Mouse (Mus musculus) heart, postnatal 25 days (tissue): ENCODE measurements around the gene Adam22. TPM values are rescaled to one million over a fixed set of nuclear protein-coding genes. Genes with fewer than 3 reads are reported as not detected.

Experiments
- DNase-seq: peaks from one replicate; pipeline ENCODE4 v3.0.0; 2022; ENCODE audit warnings: low spot score
- intact Hi-C: fragments of 180-260 bp; cut with DNase I; formaldehyde crosslinking; loops from one replicate; pipeline ENCODE4 v1.15.1; 2025
- total RNA-seq, 2 experiments: library from RNA; stranded (reverse); gene quantifications; 2 replicates each; pipeline ENCODE4 v1.2.3; 2021

Gene Adam22
- total RNA-seq, 2 experiments from 2014 or later = 3.0 to 3.8 TPM

- DNase-seq = no peak
- intact Hi-C loops = no loop called here
Observed at GRCm38 (mm10) chr5:8341676-8342075, 26.3 kb downstream of the Adam22 start.

- no peak for DNase-seq
- intact Hi-C loops = no loop called here
Observed at GRCm38 (mm10) chr5:8327645-8328269, 40.2 kb downstream of the Adam22 start.

GRCm38 (mm10) chr5:8326671-8327070 is 41.3 kb downstream of the Adam22 start:
- no peak for DNase-seq
- intact Hi-C loops = no loop called here

GRCm38 (mm10) chr5:8312324-8312723 is 55.6 kb downstream of the Adam22 start:
- intact Hi-C loops = no loop called here

GRCm38 (mm10) chr5:8310907-8311306 is 57.1 kb downstream of the Adam22 start:
- no peak for DNase-seq

More at GRCm38 (mm10) chr5:8312324-8312723, 55.6 kb downstream of the Adam22 start:
- no peak for DNase-seq

GRCm38 (mm10) chr5:8297719-8298419 is 70.1 kb downstream of the Adam22 start:
- no peak for DNase-seq
- intact Hi-C loops = no loop called here

More at GRCm38 (mm10) chr5:8310907-8311306, 57.1 kb downstream of the Adam22 start:
- intact Hi-C loops = no loop called here

GRCm38 (mm10) chr5:8293287-8293686 is 74.7 kb downstream of the Adam22 start:
- DNase-seq = no peak

GRCm38 (mm10) chr5:8291496-8291895 is 76.5 kb downstream of the Adam22 start:
- no peak for DNase-seq
- intact Hi-C loops = no loop called here

More at GRCm38 (mm10) chr5:8293287-8293686, 74.7 kb downstream of the Adam22 start:
- intact Hi-C loops = no loop called here

- intact Hi-C loops = no loop called here
- DNase-seq = no peak
Observed at GRCm38 (mm10) chr5:8289678-8290614, 78.0 kb downstream of the Adam22 start.

GRCm38 (mm10) chr5:8284123-8284522 is 83.8 kb downstream of the Adam22 start:
- no peak for DNase-seq
- intact Hi-C loops = no loop called here

GRCm38 (mm10) chr5:8276141-8276540 is 91.8 kb downstream of the Adam22 start:
- intact Hi-C loops = no loop called here
- DNase-seq = no peak

- no peak for DNase-seq
- intact Hi-C loops = no loop called here
Observed at GRCm38 (mm10) chr5:8257366-8257765, 110.6 kb downstream of the Adam22 start.

GRCm38 (mm10) chr5:8256487-8256886 is 111.5 kb downstream of the Adam22 start:
- intact Hi-C loops = no loop called here
- no peak for DNase-seq

- intact Hi-C loops = no loop called here
- DNase-seq = no peak
Observed at GRCm38 (mm10) chr5:8244696-8245095, 123.3 kb downstream of the Adam22 start.

GRCm38 (mm10) chr5:8243064-8243615 is 124.8 kb downstream of the Adam22 start:
- DNase-seq = no peak
- intact Hi-C loops = no loop called here

GRCm38 (mm10) chr5:8242660-8243059 is 125.3 kb downstream of the Adam22 start:
- intact Hi-C loops = no loop called here
- DNase-seq = no peak

GRCm38 (mm10) chr5:8227073-8227472 is 140.9 kb downstream of the Adam22 start:
- no peak for DNase-seq
- intact Hi-C loops = no loop called here

GRCm38 (mm10) chr5:8224321-8224705 is 143.6 kb downstream of the Adam22 start:
- DNase-seq = no peak
- intact Hi-C loops = no loop called here

- DNase-seq = no peak
- intact Hi-C loops = no loop called here
Observed at GRCm38 (mm10) chr5:8223597-8224320, 144.2 kb downstream of the Adam22 start.

GRCm38 (mm10) chr5:8221630-8222029 is 146.3 kb downstream of the Adam22 start:
- DNase-seq = no peak
- intact Hi-C loops = no loop called here
